Mouse (Mus musculus): ENCODE measurements around the gene Nrarp. TPM values are rescaled to one million over a fixed set of nuclear protein-coding genes. Genes with fewer than 3 reads are reported as not detected.

The Nrarp gene
- total and polyA plus RNA-seq, 3 experiments = 0.20 to 3.1 (median 0.35) TPM

GRCm38 (mm10) chr2:25180973-25181890 lies 674 bp downstream of the Nrarp start:
- Histone ChIP-seq H3K4me3 (replicated peaks in 1 of 3; ENCODE audit: low read depth in 2 of 3, low read length in 2 of 3, poor library complexity in 1 of 3) (peak overlapping the region; percentile 41 to 70 (median 46)), H3K27me3 (replicated peaks) (peaks cover 88% of the 10 kb centered on the region), H3K27ac (ENCODE audit: insufficient read depth, low read depth) (peak overlapping the region; percentile 72), H3K9ac (ENCODE audit: insufficient read depth, low read depth) (peak overlapping the region; percentile 50), H3K4me2 (ENCODE audit: insufficient read depth, low read depth, poor library complexity, severe bottlenecking) (peak overlapping the region; percentile 71), H3K9me3 (replicated peaks; ENCODE audit: low read length) (peaks cover 11% of the 10 kb centered on the region), H3K36me3 (replicated peaks in 1 of 2; ENCODE audit: control insufficient read depth in 1 of 2, insufficient read depth in 1 of 2, low read length in 1 of 2) (no peaks in the 10 kb centered on the region), H3K79me2 (replicated peaks; ENCODE audit: control insufficient read depth, extremely low read depth, insufficient read depth, poor library complexity, severe bottlenecking) (no peaks in the 10 kb centered on the region), H3K4me1 (ENCODE audit: control insufficient read depth in 1 of 2, insufficient read depth in 2 of 2) (peaks cover 15 to 38% of the 10 kb centered on the region in 2 experiments)
- 0 out of 2 replicates have a peak, but pooled peaks have one; percentile 12 for TF ChIP-seq MEF2A (IDR thresholded peaks at IDR 0.05; ENCODE audit: borderline replicate concordance, low read depth, low read length)
- TF ChIP-seq CHD1 (IDR thresholded peaks at IDR 0.05; ENCODE audit: low read depth, low read length) = no peak
- no peak for TF ChIP-seq BHLHE40 (IDR thresholded peaks at IDR 0.05; ENCODE audit: low read depth, low read length)
- peak; percentile 83 for TF ChIP-seq MXI1 (IDR thresholded peaks at IDR 0.05; ENCODE audit: low read depth, low read length)
- peak; percentile 32; the same call in 1 of the 2 replicates for TF ChIP-seq MAZ (IDR thresholded peaks at IDR 0.05; ENCODE audit: low read depth, low read length)
- TF ChIP-seq E2F4 (IDR thresholded peaks at IDR 0.05; ENCODE audit: insufficient replicate concordance, low read depth, low read length) = no peak
- peak; percentile 46; the same call in 1 of the 2 replicates for TF ChIP-seq UBTF (IDR thresholded peaks at IDR 0.05; ENCODE audit: low read depth, low read length)
- peak; percentile 64; the same call in 1 of the 2 replicates for TF ChIP-seq CHD2 (IDR thresholded peaks at IDR 0.05; ENCODE audit: low read length)
- peak; percentile 38; the same call in 1 of the 2 replicates for TF ChIP-seq NRF1 (IDR thresholded peaks at IDR 0.05; ENCODE audit: low read depth, low read length)
- TF ChIP-seq ZMIZ1 (IDR thresholded peaks at IDR 0.05; ENCODE audit: low read depth, low read length) = no peak
- TF ChIP-seq IRF4 (IDR thresholded peaks at IDR 0.05; ENCODE audit: low read depth, low read length) = peak; percentile 31; the same call in 1 of the 2 replicates
- no peak for TF ChIP-seq GABPA (IDR thresholded peaks at IDR 0.05; ENCODE audit: insufficient replicate concordance, low read depth, low read length)
- TF ChIP-seq CTCF (conservative IDR thresholded peaks at IDR 0.05 in 1 of 2, IDR thresholded peaks at IDR 0.05 in 1 of 2; ENCODE audit: low read depth in 2 of 2, low read length in 2 of 2) = peak in 1 of 2 experiments; percentile 43; a peak in 2 of 4 replicates
- DNase-seq (ENCODE audit: extremely low read depth) = no peak
- in situ Hi-C loops (cut with MboI; ENCODE audit: low pct_ligation_motif_present, low pct_unique_long_range_greater_than_20kb, low sequenced_read_pairs) (no loop called here), dilution Hi-C loops (cut with MboI; ENCODE audit: extremely low pct_ligation_motif_present, extremely low pct_unique_long_range_greater_than_20kb, low sequenced_read_pairs) (no loop called here)

DNA sequence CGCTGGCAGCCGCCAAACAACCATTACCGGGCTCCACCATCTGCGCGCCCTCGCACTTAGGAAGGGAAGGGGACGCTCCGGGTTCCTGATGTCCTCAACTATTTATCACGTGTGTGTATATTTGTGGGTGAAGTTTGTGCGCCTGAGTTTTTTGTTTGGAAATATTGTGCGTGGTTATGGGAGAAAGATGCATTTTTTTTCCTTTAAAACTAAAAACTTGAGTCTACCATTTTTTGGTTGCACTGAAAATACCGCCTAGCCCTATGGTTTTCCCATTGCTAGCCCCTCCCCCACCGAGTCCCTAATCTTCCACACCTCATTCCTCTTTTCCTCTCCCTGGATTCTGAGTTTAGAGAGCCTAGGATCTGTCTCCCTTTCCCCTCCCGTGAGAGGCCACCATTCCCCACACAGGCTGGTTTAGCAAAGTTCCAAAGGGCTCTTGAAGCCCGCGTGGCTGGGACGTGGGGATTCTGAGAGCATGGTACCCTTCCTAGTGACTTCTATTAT lies 1.4 kb downstream of the Nrarp start:
- Histone ChIP-seq H3K36me3 (replicated peaks in 1 of 2; ENCODE audit: control insufficient read depth in 1 of 2, insufficient read depth in 1 of 2, low read length in 1 of 2) (no peaks in the 10 kb centered on the region), H3K4me3 (replicated peaks in 1 of 3; ENCODE audit: low read depth in 2 of 3, low read length in 2 of 3, poor library complexity in 1 of 3) (peak overlapping the region in 2 of 3 experiments; percentile 46 to 70), H3K27me3 (replicated peaks) (peaks cover 84% of the 10 kb centered on the region), H3K4me1 (ENCODE audit: control insufficient read depth in 1 of 2, insufficient read depth in 2 of 2) (peaks cover 20 to 43% of the 10 kb centered on the region in 2 experiments), H3K9me3 (replicated peaks; ENCODE audit: low read length) (peaks cover 11% of the 10 kb centered on the region), H3K27ac (ENCODE audit: insufficient read depth, low read depth) (no peak overlapping the region), H3K9ac (ENCODE audit: insufficient read depth, low read depth) (peak overlapping the region; percentile 50), H3K79me2 (replicated peaks; ENCODE audit: control insufficient read depth, extremely low read depth, insufficient read depth, poor library complexity, severe bottlenecking) (no peaks in the 10 kb centered on the region), H3K4me2 (ENCODE audit: insufficient read depth, low read depth, poor library complexity, severe bottlenecking) (peak overlapping the region; percentile 71)
- in situ Hi-C loops (cut with MboI; ENCODE audit: low pct_ligation_motif_present, low pct_unique_long_range_greater_than_20kb, low sequenced_read_pairs) = no loop called here
- TF ChIP-seq BHLHE40 (IDR thresholded peaks at IDR 0.05; ENCODE audit: low read depth, low read length) (peak; percentile 38; the same call in 1 of the 2 replicates), E2F4 (IDR thresholded peaks at IDR 0.05; ENCODE audit: insufficient replicate concordance, low read depth, low read length) (0 out of 2 replicates have a peak, but pooled peaks have one; percentile 41), MXI1 (IDR thresholded peaks at IDR 0.05; ENCODE audit: low read depth, low read length) (peak; percentile 56), CHD1 (IDR thresholded peaks at IDR 0.05; ENCODE audit: low read depth, low read length) (no peak), MAFK (IDR thresholded peaks at IDR 0.05; ENCODE audit: insufficient replicate concordance, low read length) (no peak), MYC (IDR thresholded peaks at IDR 0.05; ENCODE audit: low read depth, low read length) (peak; percentile 41; the same call in 1 of the 2 replicates), POLR2A (IDR thresholded peaks at IDR 0.05; ENCODE audit: low read depth, low read length) (0 out of 2 replicates have a peak, but pooled peaks have one; percentile 26), PAX5 (IDR thresholded peaks at IDR 0.05; ENCODE audit: low read length) (no peak), USF1 (IDR thresholded peaks at IDR 0.05; ENCODE audit: low read depth, low read length) (no peak), UBTF (IDR thresholded peaks at IDR 0.05; ENCODE audit: low read depth, low read length) (peak; percentile 11; the same call in 1 of the 2 replicates), JUN (IDR thresholded peaks at IDR 0.05; ENCODE audit: insufficient read depth, low read depth, low read length) (no peak), TBP (conservative IDR thresholded peaks at IDR 0.05; ENCODE audit: low read depth, low read length) (0 out of 2 replicates have a peak, but pooled peaks have one; percentile 10), SIN3A (IDR thresholded peaks at IDR 0.05; ENCODE audit: low read length) (peak; percentile 71)
- DNase-seq (ENCODE audit: extremely low read depth) = no peak
- dilution Hi-C loops (cut with MboI; ENCODE audit: extremely low pct_ligation_motif_present, extremely low pct_unique_long_range_greater_than_20kb, low sequenced_read_pairs) = no loop called here

All from CH12.LX (cell line).